Mouse (Mus musculus): Measurements from ENCODE around the gene Dock9. TPM values are rescaled to one million over a fixed set of nuclear protein-coding genes. Genes with fewer than 3 reads are reported as not detected.

Gene Dock9
- polyA plus RNA-seq, 1 experiment, result 2.7 TPM

DNA sequence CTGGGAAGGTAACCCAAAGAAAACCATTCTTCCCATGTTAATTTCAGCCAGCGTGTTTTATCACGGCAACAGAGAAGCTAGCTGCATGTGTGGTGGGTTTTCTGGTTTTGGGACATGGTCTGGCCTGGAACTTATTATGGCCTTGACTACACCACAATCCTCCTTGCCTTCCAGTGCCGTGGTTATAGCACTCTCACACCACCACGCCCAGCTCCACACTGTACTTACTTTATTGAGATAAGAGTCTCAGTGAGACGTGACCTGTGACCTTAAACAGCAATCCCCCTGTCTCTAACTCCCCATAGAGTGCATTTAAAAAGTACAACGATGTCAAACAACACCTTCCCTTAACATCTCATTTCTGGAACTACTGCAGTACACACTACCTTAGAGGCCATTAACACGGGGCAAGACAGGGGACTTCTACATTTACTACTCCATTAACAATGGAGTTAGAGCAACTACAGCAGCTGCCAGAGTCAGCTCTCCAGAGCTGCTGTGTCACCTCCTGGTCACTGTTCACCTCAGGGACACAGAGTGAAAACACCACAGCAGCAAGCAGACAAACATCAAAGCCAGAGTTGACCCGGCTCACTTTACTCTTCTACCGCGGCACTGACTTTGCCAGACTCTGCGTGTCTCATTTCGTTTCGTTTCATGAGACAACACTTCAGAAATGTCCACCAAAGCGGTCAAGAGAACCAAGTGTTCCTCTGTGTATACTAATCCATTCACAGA, 86.4 kb downstream of the Dock9 start:
- Histone ChIP-seq H3ac (ENCODE audit: control insufficient read depth, insufficient read length, low read depth) (no peak overlapping the region), H3K27me3 (ENCODE audit: control insufficient read depth, insufficient read depth, insufficient read length) (no peaks in the 10 kb centered on the region), H3K4me3 (ENCODE audit: insufficient read depth, poor library complexity, severe bottlenecking) (no peak overlapping the region), H3K79me3 (ENCODE audit: low read depth) (no peaks in the 10 kb centered on the region), H3K79me2 (ENCODE audit: control insufficient read depth, insufficient read depth) (no peaks in the 10 kb centered on the region), H3K36me3 (ENCODE audit: control insufficient read depth, insufficient read depth) (no peaks in the 10 kb centered on the region)
- no peak for TF ChIP-seq FOSL1 (IDR thresholded peaks at IDR 0.05; ENCODE audit: insufficient read depth, low read length, poor library complexity, severe bottlenecking)
- no peak for TF ChIP-seq MYOG (IDR thresholded peaks at IDR 0.05; ENCODE audit: control insufficient read depth, extremely low read depth, insufficient read length)
- TF ChIP-seq MYOD1 (IDR thresholded peaks at IDR 0.05; ENCODE audit: control insufficient read depth, insufficient read length, low read depth), result no peak
- TF ChIP-seq CTCF (IDR thresholded peaks at IDR 0.05; ENCODE audit: control insufficient read depth, insufficient read depth, insufficient read length), result no peak
- no peak for TF ChIP-seq CEBPB (IDR thresholded peaks at IDR 0.05; ENCODE audit: low read depth)
- TF ChIP-seq MAX (IDR thresholded peaks at IDR 0.05), result no peak
- TF ChIP-seq USF1 (IDR thresholded peaks at IDR 0.05; ENCODE audit: low read depth), result no peak

DNA sequence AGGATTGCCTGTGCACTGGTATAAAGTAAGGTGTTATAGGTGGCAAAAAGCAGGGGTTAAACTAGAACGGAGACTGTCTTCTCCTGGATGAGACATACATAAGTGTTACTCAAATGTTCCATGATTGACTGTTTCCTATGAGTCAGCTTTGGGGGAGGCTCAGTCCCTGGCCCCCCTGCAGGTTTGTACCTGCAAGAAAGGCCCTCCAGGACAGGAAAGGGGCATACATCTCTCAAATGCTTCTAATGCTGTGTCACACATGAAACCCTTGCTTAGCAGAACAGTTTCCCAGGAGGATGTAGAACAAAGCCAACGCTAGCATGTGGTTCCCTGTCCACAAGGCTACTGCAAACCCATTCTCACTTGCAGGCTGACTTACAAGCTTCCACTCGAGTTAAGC, 87.5 kb downstream of the Dock9 start:
- TF ChIP-seq MAX (IDR thresholded peaks at IDR 0.05), result no peak
- TF ChIP-seq MYOG (IDR thresholded peaks at IDR 0.05; ENCODE audit: control insufficient read depth, extremely low read depth, insufficient read length), result no peak
- TF ChIP-seq USF1 (IDR thresholded peaks at IDR 0.05; ENCODE audit: low read depth), result no peak
- no peak for TF ChIP-seq CEBPB (IDR thresholded peaks at IDR 0.05; ENCODE audit: low read depth)
- no peak for TF ChIP-seq FOSL1 (IDR thresholded peaks at IDR 0.05; ENCODE audit: insufficient read depth, low read length, poor library complexity, severe bottlenecking)
- TF ChIP-seq CTCF (IDR thresholded peaks at IDR 0.05; ENCODE audit: control insufficient read depth, insufficient read depth, insufficient read length), result no peak
- TF ChIP-seq MYOD1 (IDR thresholded peaks at IDR 0.05; ENCODE audit: control insufficient read depth, insufficient read length, low read depth), result no peak
- H3K27me3 ChIP-seq (ENCODE audit: control insufficient read depth, insufficient read depth, insufficient read length), result no peaks in the 10 kb centered on the region
- no peaks in the 10 kb centered on the region for H3K79me2 ChIP-seq (ENCODE audit: control insufficient read depth, insufficient read depth)
- H3ac ChIP-seq (ENCODE audit: control insufficient read depth, insufficient read length, low read depth), result no peak overlapping the region
- no peaks in the 10 kb centered on the region for H3K36me3 ChIP-seq (ENCODE audit: control insufficient read depth, insufficient read depth)
- no peak overlapping the region for H3K4me3 ChIP-seq (ENCODE audit: insufficient read depth, poor library complexity, severe bottlenecking)
- H3K79me3 ChIP-seq (ENCODE audit: low read depth), result no peaks in the 10 kb centered on the region

DNA sequence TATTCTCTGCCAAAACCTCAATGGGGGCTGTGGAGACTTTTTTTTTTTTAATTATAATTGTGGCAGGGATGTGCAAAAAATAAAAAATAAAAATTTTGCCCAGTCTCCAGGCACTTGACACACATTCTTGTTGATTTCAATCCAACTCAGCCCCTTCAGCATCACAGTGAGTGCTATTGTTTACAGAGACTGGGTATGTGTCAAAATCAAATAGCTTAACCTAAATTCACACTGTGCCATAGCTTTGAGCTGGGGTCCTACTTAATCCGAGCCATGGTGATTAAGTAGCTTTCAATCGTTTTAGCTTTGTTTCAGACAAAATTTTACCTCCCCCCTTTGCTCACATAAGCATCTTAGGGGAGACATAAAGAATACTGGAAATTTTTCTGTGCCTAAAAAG, 89.4 kb downstream of the Dock9 start:
- Histone ChIP-seq H3K36me3 (ENCODE audit: control insufficient read depth, insufficient read depth) (no peaks in the 10 kb centered on the region), H3ac (ENCODE audit: control insufficient read depth, insufficient read length, low read depth) (no peak overlapping the region), H3K79me3 (ENCODE audit: low read depth) (no peaks in the 10 kb centered on the region), H3K79me2 (ENCODE audit: control insufficient read depth, insufficient read depth) (no peaks in the 10 kb centered on the region), H3K27me3 (ENCODE audit: control insufficient read depth, insufficient read depth, insufficient read length) (no peaks in the 10 kb centered on the region), H3K4me3 (ENCODE audit: insufficient read depth, poor library complexity, severe bottlenecking) (no peak overlapping the region)
- no peak for TF ChIP-seq MAX (IDR thresholded peaks at IDR 0.05)
- TF ChIP-seq CTCF (IDR thresholded peaks at IDR 0.05; ENCODE audit: control insufficient read depth, insufficient read depth, insufficient read length), result no peak
- no peak for TF ChIP-seq USF1 (IDR thresholded peaks at IDR 0.05; ENCODE audit: low read depth)
- TF ChIP-seq MYOD1 (IDR thresholded peaks at IDR 0.05; ENCODE audit: control insufficient read depth, insufficient read length, low read depth), result no peak
- TF ChIP-seq FOSL1 (IDR thresholded peaks at IDR 0.05; ENCODE audit: insufficient read depth, low read length, poor library complexity, severe bottlenecking), result no peak
- no peak for TF ChIP-seq CEBPB (IDR thresholded peaks at IDR 0.05; ENCODE audit: low read depth)
- no peak for TF ChIP-seq MYOG (IDR thresholded peaks at IDR 0.05; ENCODE audit: control insufficient read depth, extremely low read depth, insufficient read length)

GRCm38 (mm10) chr14:121706482-121706901, 91.1 kb downstream of the Dock9 start:
- TF ChIP-seq CEBPB (IDR thresholded peaks at IDR 0.05; ENCODE audit: low read depth) (no peak), MAX (IDR thresholded peaks at IDR 0.05) (no peak), MYOD1 (IDR thresholded peaks at IDR 0.05; ENCODE audit: control insufficient read depth, insufficient read length, low read depth) (no peak)
- Histone ChIP-seq H3K27me3 (ENCODE audit: control insufficient read depth, insufficient read depth, insufficient read length) (no peaks in the 10 kb centered on the region), H3K79me3 (ENCODE audit: low read depth) (no peaks in the 10 kb centered on the region), H3K4me3 (ENCODE audit: insufficient read depth, poor library complexity, severe bottlenecking) (no peak overlapping the region), H3K79me2 (ENCODE audit: control insufficient read depth, insufficient read depth) (no peaks in the 10 kb centered on the region), H3K36me3 (ENCODE audit: control insufficient read depth, insufficient read depth) (no peaks in the 10 kb centered on the region), H3ac (ENCODE audit: control insufficient read depth, insufficient read length, low read depth) (no peak overlapping the region)

GRCm38 (mm10) chr14:121705644-121706043, 92.0 kb downstream of the Dock9 start:
- Histone ChIP-seq H3K36me3 (ENCODE audit: control insufficient read depth, insufficient read depth) (no peaks in the 10 kb centered on the region), H3K4me3 (ENCODE audit: insufficient read depth, poor library complexity, severe bottlenecking) (no peak overlapping the region), H3K27me3 (ENCODE audit: control insufficient read depth, insufficient read depth, insufficient read length) (no peaks in the 10 kb centered on the region), H3K79me2 (ENCODE audit: control insufficient read depth, insufficient read depth) (no peaks in the 10 kb centered on the region), H3K79me3 (ENCODE audit: low read depth) (no peaks in the 10 kb centered on the region), H3ac (ENCODE audit: control insufficient read depth, insufficient read length, low read depth) (no peak overlapping the region)
- TF ChIP-seq MYOG (IDR thresholded peaks at IDR 0.05; ENCODE audit: control insufficient read depth, extremely low read depth, insufficient read length) (no peak), CTCF (IDR thresholded peaks at IDR 0.05; ENCODE audit: control insufficient read depth, insufficient read depth, insufficient read length) (no peak), MYOD1 (IDR thresholded peaks at IDR 0.05; ENCODE audit: control insufficient read depth, insufficient read length, low read depth) (no peak), CEBPB (IDR thresholded peaks at IDR 0.05; ENCODE audit: low read depth) (no peak), USF1 (IDR thresholded peaks at IDR 0.05; ENCODE audit: low read depth) (no peak), FOSL1 (IDR thresholded peaks at IDR 0.05; ENCODE audit: insufficient read depth, low read length, poor library complexity, severe bottlenecking) (no peak), MAX (IDR thresholded peaks at IDR 0.05) (no peak)

- no peak overlapping the region for H3ac ChIP-seq (ENCODE audit: control insufficient read depth, insufficient read length, low read depth)
- no peaks in the 10 kb centered on the region for H3K27me3 ChIP-seq (ENCODE audit: control insufficient read depth, insufficient read depth, insufficient read length)
- no peaks in the 10 kb centered on the region for H3K79me2 ChIP-seq (ENCODE audit: control insufficient read depth, insufficient read depth)
- H3K79me3 ChIP-seq (ENCODE audit: low read depth), result no peaks in the 10 kb centered on the region
- no peaks in the 10 kb centered on the region for H3K36me3 ChIP-seq (ENCODE audit: control insufficient read depth, insufficient read depth)
- H3K4me3 ChIP-seq (ENCODE audit: insufficient read depth, poor library complexity, severe bottlenecking), result no peak overlapping the region
- TF ChIP-seq FOSL1 (IDR thresholded peaks at IDR 0.05; ENCODE audit: insufficient read depth, low read length, poor library complexity, severe bottlenecking) (no peak), CEBPB (IDR thresholded peaks at IDR 0.05; ENCODE audit: low read depth) (no peak), MAX (IDR thresholded peaks at IDR 0.05) (no peak), USF1 (IDR thresholded peaks at IDR 0.05; ENCODE audit: low read depth) (no peak), MYOG (IDR thresholded peaks at IDR 0.05; ENCODE audit: control insufficient read depth, extremely low read depth, insufficient read length) (no peak), MYOD1 (IDR thresholded peaks at IDR 0.05; ENCODE audit: control insufficient read depth, insufficient read length, low read depth) (no peak), CTCF (IDR thresholded peaks at IDR 0.05; ENCODE audit: control insufficient read depth, insufficient read depth, insufficient read length) (no peak)
Observed at GRCm38 (mm10) chr14:121702534-121702933, 95.1 kb downstream of the Dock9 start.

Measured in C2C12 (cell line).